Mouse (Mus musculus) ES-Bruce4 (cell line): Measurements from ENCODE around the gene Prkg1.

ENCODE experiments used
- CTCF ChIP-seq: IDR thresholded peaks from one replicate; pipeline ENCODE4 v1.8.1; 2011; ENCODE audit warnings: low read depth, low read length
- POLR2A ChIP-seq: IDR thresholded peaks from one replicate; pipeline ENCODE4 v1.8.1; 2011; ENCODE audit warnings: low read length; ENCODE audit not compliant: insufficient read depth

GRCm38 (mm10) chr19:30902290-30902689 lies 862.5 kb downstream of the Prkg1 start:
- TF ChIP-seq POLR2A (no peak), CTCF (peak; percentile 3)
